Mouse (Mus musculus): ENCODE measurements at regions not wholly inside any gene's neighbourhood (a gene's known extent, or its start where the extent isn't known, plus 50 kb on each side); places are given as distances from the start of the nearest gene placed in this dataset.

GRCm38 (mm10) chr3:105130228-105130627 is 63.6 kb downstream of the 4930564D02Rik start:
- no peak for DNase-seq (ENCODE audit: low spot score in 2 of 2)

DNA sequence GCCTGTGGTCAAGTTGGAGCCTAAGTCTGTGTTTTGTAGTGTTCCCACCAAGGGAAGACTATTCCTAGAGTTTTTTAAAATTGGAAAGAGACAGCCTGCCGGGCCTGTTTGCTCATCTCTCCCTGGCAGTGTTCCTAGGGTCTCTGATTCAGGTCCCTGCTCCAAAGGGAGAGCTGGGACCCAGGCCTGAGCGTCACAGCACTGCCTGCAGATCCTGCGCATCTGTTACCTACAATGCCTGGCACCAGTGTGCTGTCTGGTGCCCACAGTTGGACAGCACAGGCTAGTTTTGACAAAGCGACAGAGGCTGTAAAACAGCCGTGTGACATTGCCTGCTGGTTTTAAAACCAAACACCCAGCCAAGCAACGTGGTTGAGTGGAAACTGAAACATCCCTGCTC is 64.4 kb downstream of the 4930564D02Rik start:
- no peak for DNase-seq (ENCODE audit: low spot score in 2 of 2)

DNA sequence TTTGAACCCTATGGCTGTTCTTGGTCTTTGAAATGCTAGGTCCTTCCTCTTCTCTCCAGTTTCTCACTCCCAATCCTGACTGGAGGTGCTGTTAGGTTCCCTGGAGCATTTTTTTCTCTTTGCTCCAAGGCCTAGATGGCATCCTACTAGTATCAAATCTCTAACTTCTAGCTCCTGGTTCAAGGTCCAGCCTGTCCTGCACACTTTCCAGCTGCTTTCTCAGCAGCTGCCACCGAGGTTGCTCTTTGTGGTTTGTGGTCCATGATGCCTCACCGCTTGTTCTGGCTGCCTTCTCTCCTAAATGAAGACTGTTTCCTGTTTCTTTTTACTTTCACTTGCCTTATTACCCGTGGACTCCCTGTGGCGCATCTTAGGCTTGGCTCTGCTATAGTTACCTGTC is 66.4 kb downstream of the 4930564D02Rik start:
- no peak for DNase-seq (ENCODE audit: low spot score in 2 of 2)

GRCm38 (mm10) chr3:105141170-105141971 is 74.7 kb downstream of the 4930564D02Rik start:
- no peak for DNase-seq (ENCODE audit: low spot score in 2 of 2)

- DNase-seq (ENCODE audit: low spot score in 2 of 2): no peak
Observed at GRCm38 (mm10) chr3:105142631-105143030, 76.0 kb downstream of the 4930564D02Rik start.

- DNase-seq (ENCODE audit: low spot score in 2 of 2): peak in 1 of 2 experiments; percentile 20
Observed at GRCm38 (mm10) chr3:105151475-105152157, 85.0 kb downstream of the 4930564D02Rik start.

GRCm38 (mm10) chr3:105152158-105152541 is 85.5 kb downstream of the 4930564D02Rik start:
- DNase-seq (ENCODE audit: low spot score in 2 of 2): no peak

DNA sequence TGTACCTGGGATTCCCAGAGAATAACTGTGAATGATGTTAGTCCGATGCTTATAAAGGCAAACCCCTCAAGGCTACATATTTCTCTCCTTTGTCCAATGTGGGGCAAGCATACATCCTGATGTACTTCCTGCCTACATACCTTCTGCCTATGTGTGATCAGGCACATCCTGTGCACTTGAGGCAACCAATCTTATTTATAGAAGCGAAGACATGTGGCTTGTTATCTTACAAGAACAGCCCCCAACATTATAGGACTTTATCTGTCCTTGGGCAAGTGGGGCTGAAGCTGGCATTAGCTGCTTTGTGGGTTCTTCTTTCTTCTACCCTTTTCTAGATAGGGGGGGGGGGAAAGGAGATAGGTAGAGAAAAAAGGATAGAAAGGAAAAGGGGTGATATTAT is 91.7 kb downstream of the 4930564D02Rik start:
- DNase-seq (ENCODE audit: low spot score in 2 of 2): no peak

DNA sequence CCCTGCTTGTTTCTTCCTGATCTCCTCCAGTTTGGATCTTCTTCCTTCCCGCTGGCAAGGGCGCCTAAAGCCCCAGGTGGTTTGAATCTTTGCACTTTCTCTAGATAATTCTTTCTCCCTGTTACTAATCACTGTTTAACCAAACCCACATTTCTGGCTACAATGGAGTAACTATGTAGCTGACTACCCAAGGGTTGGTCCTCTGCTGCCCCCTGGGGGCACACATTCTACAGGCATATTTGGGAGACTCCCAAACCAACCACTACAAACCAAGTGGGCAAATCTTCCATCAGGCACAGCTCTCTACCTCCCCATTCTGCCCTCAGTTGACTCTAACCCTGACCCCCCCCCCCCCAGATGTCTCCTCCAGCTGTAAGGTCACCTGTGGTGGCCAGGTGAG is 98.7 kb downstream of the 4930564D02Rik start:
- peak; percentile 16 to 68 for DNase-seq (ENCODE audit: low spot score in 2 of 2)

- DNase-seq (ENCODE audit: low spot score in 2 of 2): no peak
Observed at GRCm38 (mm10) chr3:105169117-105169516, 102.5 kb downstream of the 4930564D02Rik start.

GRCm38 (mm10) chr3:105171527-105171926 is 104.9 kb downstream of the 4930564D02Rik start:
- DNase-seq (ENCODE audit: low spot score in 2 of 2): no peak

- DNase-seq (ENCODE audit: low spot score in 2 of 2): no peak
Observed at GRCm38 (mm10) chr3:105172054-105172453, 105.4 kb downstream of the 4930564D02Rik start.

DNA sequence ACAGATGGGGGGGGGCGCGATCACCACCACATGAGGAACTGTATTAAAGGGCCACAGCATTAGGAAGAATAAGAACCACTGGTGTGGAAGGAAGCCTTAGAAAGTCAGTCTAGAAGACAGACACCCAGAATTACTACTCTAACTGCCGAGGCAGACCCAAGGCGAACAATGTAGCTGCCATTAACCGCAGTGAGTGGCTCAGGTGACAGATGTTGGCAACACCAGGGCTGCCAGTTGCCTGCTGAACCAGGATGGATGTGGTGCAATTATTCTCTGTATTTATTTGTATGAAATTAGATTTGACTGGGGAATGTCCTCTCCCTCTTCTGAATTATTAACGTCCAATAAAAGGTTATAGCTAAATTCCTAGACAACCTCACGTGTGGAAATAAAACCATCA is 124.7 kb downstream of the 4930564D02Rik start:
- DNase-seq (ENCODE audit: low spot score in 2 of 2): no peak

GRCm38 (mm10) chr3:105191830-105192229 is 125.2 kb downstream of the 4930564D02Rik start:
- no peak for DNase-seq (ENCODE audit: low spot score in 2 of 2)

DNA sequence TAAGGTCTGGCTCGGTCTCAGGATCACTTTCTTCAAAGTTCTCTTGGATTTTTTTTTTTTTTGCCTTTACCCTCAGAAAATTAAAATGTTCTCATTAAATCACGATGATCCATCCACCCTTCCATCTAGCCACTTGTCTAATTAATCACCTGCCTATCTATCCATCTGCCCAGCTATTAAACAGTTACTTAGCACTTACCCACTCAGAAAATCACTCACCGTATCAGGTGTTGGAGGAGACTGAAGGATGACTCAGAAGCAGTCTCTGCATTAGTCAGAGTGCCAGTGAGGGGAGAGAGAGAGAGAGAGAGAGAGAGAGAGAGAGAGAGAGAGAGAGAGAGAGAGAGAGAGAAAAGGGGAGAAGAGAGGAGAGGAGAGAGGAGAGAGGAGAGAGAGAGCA is 134.1 kb downstream of the 4930564D02Rik start:
- DNase-seq (ENCODE audit: low spot score in 2 of 2): no peak

- no peak for DNase-seq (ENCODE audit: low spot score in 2 of 2)
Observed at GRCm38 (mm10) chr3:105209164-105209563, 142.5 kb downstream of the 4930564D02Rik start.

- DNase-seq (ENCODE audit: low spot score in 2 of 2): no peak
Observed at GRCm38 (mm10) chr3:105211023-105211422, 144.4 kb downstream of the 4930564D02Rik start.

DNA sequence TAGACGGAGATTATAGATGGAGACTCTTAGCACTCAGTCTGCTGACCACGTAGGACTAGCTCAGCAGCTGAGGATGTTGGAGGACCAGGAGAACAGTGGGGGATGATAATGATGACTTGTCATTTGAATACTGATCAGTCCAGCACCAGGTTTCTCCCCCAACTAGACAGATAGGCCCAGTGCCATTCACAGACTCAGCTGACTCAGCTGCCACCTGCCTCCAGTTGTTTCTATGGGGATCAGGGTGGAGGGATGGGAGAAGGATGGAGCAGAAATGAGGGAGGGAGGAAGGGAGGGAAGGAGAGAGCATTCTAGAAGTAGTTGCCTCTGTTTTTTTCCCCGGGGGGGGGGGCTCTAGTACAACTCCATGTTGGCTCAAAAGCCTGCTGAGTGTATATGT is 145.1 kb downstream of the 4930564D02Rik start:
- DNase-seq (ENCODE audit: low spot score in 2 of 2): no peak

GRCm38 (mm10) chr3:105214867-105215266 is 148.2 kb downstream of the 4930564D02Rik start:
- no peak for DNase-seq (ENCODE audit: low spot score in 2 of 2)

DNA sequence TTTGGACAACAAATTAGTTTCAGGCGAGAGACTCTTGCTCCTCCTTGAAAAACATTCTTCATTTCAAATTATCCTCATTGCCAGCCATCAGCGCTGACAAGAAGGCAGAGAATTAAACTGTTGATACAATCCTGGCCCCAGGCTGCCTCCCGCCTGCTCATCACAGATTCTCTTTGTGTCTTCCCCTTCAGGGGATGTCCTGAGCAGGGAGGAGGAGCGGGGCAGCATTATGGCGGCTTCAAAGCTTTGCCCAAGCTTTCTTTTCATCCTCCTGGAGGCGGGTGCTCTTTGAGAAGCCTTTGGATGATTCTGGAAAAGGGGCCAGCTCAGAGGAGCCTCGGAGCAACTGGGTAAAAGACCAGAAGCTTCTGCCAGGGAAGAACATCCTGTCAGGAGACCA is 149.1 kb downstream of the 4930564D02Rik start:
- no peak for DNase-seq (ENCODE audit: low spot score in 2 of 2)

DNA sequence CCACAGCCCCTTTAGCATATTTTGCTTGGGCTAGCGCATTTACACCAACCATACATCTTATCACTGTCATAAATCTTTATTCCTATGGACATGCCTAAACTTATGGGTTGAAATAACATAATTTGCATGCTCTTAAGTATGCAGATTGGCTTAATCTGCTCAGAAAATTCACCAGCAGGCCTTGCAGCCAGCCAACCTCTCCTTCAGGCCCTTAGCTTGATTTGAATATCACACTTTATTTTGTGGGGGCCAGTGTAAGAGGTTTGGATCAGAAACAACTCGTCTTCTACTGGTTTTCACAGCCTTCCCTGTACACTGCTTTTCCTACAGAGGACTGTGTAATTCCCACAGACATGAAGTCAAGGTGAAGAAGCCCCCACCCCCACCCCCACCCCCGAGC is 153.0 kb downstream of the 4930564D02Rik start:
- DNase-seq (ENCODE audit: low spot score in 2 of 2): no peak

GRCm38 (mm10) chr3:105220641-105221040 is 154.0 kb downstream of the 4930564D02Rik start:
- DNase-seq (ENCODE audit: low spot score in 2 of 2): no peak

DNA sequence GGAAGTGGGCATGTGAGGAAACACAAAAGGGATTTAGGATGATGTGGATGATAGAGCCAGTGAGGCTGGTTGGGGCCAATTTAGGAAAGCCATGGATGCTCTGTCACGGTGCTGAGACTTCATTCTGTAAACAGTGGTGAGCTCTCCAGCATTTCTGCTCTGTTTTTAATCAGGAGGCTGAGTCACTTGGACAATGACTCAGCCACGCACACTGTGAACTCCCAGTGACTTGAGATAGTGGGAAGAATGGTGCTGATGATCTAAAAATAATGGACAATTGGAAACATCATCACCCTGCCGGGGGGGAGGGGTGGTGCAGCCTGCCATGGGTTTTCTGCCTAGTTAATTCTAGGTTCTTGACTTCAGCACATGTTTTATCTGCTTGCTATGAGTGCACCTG is 156.3 kb downstream of the 4930564D02Rik start:
- DNase-seq (ENCODE audit: low spot score in 2 of 2): no peak

Data from spleen, postnatal 10 days (tissue).